Mouse (Mus musculus) retina, embryonic 14.5 days (tissue): ENCODE measurements around the gene Sp2.

Experiments used
- DNase-seq: peaks from one replicate; pipeline ENCODE4 v3.0.0-alpha.2; 2015; ENCODE audit warnings: low spot score

Gene Sp2

GRCm38 (mm10) chr11:96908594-96908993 is 74.2 kb downstream of the Sp2 start:
- no peak for DNase-seq

- DNase-seq, result no peak
Observed at GRCm38 (mm10) chr11:96906431-96907161, 76.2 kb downstream of the Sp2 start.
